Mouse (Mus musculus) cerebellum, adult 2 months (tissue): ENCODE measurements around the gene Gpc6.

ENCODE experiments used
- CTCF ChIP-seq: fragments of 200-500 bp; IDR thresholded peaks from 2 replicates; pipeline ENCODE4 v1.5.1; 2011; ENCODE audit warnings: low read depth, mild to moderate bottlenecking, control low read depth, low read length, moderate library complexity, borderline replicate concordance; ENCODE audit not compliant: insufficient read depth
- POLR2A ChIP-seq: fragments of 200-500 bp; IDR thresholded peaks from 2 replicates; pipeline ENCODE4 v1.6.1; 2011; ENCODE audit warnings: low read length, control low read depth, borderline replicate concordance; ENCODE audit not compliant: insufficient read depth

DNA sequence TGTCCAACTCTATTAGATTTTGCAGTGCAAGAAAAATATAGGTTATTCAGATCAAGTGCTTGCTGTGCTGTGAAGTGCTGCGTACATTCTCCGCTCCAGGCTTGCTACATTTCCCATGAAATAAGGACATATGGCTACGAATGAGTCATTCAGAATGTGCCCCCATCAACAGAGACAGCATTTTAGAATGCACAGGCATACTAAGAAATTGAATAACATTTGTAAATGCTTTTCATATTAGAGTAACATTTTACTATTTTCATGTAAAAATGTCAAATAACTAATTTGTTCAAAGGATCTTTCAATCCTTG, 483.4 kb downstream of the Gpc6 start:
- TF ChIP-seq POLR2A (no peak), CTCF (no peak)
